Mouse (Mus musculus) CD4-positive, CD25-positive, alpha-beta regulatory T cell, adult 2 months (primary cell): Measurements from ENCODE around the gene Wdr66.

Experiments
- DNase-seq: peaks from one replicate; pipeline ENCODE4 v3.0.0-alpha.2; 2012; ENCODE audit warnings: low read depth, low spot score

The Wdr66 gene

DNA sequence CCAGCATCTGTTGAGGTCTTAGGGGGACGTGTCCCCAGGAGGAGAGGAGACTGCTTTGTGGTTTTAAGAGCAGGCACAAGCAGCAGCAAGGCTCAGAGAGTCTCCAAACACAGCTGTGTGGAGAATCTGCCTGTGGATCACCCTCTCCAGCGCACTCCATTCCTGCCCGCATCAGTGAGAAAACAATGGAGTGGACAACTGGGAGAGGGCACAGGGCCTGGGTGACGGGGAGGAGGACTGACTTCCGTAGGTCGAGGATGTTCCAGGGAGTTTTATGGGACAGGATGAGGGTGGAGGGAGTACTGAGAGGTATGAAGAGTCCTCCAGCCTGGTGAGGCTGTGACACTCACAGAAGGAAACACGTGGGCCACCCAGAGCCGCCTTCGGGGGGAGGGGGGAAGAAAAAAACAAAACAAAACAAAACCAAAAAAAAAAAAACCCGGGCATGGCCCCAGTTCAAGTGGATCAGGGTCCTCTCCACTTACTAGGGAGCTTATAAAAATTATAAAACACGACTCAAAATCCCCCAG lies 62.0 kb downstream of the Wdr66 start:
- peak; percentile 48 for DNase-seq

DNA sequence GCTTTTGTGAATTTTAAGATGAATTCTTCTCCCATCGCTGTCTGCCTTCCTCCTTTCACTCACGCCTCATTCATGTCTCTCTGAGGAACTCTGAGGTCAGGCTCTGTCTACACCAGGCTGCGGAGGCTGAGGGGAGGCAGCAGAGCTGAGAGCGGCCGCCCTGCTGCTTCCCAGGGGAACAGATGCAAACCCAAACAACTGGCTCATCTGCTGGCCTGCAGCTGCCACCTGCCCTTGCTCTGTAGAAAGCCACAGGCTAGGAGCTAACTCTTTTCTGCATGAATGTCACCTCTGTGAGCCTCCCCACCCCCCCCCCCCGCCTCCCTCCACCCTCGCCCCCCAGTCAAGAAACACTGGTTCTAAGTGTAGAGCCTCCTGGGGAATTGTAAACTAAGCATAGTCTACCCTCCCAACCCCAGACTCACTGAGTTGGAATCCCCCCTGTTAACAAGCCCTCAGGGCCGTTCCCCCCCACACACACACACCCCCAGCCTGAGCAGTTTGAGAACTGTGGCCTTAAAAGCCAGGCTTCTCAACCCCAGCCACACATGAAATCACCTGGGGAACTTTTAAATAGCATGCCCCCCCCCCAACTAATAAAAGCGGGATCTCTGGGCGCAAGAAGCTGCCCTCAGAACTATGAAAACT lies 63.4 kb downstream of the Wdr66 start:
- no peak for DNase-seq

DNA sequence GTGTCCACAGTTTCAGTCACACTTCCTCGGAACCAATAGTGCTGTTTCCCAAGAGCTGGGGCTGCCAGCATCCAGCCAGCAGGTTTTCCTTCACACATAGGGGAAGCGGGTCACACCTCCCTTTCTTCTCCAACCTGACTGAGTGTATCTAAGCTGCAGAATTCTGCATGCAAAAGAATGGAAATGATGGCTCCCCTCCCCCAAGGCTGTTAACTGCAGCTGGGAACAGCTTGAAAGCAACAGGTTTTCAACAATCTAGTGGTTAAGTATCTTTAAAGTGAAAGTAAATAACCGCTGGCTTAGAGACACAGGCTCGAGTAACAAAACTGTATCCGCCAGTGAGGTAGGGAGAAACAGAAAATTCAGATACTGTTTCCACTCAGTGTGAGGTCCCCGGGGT lies 66.1 kb downstream of the Wdr66 start:
- peak; percentile 47 for DNase-seq

DNA sequence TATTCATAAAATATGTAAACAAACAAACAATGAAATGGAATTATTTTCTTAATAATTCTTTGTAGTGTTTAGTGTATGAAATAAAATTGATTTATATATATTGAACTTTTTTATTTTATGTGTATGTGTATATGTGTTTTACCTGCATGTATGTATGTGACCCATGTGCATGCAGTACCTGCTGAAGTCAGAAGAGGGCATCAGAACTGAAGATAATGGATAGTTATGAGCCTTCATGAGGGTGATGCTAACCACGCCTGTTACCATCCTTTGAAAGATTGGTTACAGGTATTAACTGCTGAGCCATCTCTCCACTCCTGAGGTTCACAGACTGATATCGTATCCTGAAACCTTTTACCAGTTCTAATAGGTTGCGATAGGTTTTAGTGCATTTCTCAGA lies 68.2 kb downstream of the Wdr66 start:
- peak; percentile 39 for DNase-seq

DNA sequence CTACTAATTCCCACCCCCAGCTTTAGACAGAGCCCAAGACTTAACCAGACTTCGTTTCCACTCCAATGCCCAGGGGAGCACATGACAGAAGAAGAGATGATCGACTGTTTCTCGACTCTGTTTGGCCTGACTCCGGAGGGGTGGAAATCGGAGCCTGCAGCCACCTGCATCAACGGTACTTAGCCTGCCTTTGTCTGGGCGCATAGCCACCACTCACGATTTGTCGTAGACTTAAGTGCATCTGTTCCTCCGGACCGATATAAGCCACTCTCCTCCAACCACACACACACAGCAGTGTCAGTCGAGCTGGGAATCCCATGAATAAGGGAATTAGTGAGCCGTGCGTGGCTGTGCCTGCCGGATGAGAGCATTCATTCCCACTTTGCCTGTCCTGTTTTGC lies 72.3 kb downstream of the Wdr66 start:
- no peak for DNase-seq

DNA sequence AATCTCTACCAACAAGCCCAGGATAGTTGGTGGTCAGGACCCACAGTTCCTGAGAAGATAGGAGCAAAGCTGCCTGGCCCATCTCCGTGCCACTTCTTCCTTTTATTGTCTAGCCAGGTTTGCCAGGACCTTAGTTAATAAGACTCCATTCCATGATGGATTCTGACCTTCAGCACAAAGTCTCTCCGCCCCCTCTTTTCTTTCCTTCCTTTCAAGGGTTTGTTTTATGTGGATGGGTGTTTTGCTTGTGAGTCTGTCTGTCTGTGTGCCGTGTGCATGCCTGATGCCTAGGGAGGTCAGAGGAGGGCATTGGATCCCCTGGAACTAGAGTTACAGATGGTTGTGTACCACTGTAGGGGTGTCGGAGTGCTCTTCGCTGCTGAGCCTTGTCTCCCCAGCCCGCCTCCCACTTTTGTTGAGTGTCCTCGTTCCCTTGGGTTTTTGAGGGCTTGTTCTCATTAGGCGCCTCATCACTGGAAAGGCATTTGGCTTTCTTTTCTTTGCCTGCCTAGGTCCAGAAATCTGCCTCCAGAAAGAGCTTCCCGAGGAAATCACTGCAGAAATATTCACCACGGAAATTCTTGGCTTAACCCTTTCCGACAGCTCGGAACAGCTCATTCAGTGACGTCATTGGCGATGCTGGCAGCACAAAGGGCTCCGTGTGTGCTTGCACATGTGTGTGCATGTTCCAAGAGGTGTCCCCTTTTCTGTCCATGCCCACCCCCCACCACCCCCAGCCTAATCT lies 74.3 kb downstream of the Wdr66 start:
- DNase-seq, result no peak

DNA sequence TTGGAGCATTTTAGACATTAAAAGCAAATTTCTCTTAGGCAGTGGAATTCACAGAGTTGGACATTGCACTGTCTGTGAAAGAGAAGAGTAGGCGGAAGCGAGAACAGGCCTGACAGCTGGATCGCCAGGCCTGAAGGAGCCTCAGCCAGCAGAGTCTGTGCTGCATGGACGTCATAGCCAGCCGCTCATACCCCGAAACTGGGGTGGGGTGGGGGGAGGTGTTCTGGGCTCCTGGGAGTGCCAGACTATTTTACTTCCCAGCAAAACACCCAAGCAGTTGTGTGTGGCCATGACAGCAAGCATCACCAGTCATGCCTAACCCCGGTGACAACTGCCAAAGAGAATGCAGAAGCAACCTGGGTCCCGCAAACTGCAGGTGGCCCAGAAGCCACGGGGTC lies 74.8 kb downstream of the Wdr66 start:
- DNase-seq, result no peak

DNA sequence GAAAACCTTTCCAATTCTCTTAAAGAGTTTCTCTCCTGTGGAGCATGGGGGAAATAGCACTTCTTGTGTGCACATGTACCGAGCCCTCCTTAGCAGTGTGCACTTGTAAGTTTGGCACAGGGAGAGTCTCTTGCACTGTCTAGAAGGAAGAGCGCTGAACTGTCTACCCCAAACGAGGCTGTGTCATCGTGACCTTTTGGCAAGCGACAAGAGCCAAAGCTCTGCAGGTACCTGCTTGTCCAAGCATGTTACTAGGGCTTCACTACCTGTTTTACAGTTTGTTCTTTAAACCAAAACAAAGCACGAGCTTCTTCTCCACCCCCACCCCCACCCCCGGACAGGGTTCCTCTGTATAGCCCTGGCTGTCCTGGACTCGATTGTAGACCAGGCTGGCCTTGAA lies 75.8 kb downstream of the Wdr66 start:
- no peak for DNase-seq

DNA sequence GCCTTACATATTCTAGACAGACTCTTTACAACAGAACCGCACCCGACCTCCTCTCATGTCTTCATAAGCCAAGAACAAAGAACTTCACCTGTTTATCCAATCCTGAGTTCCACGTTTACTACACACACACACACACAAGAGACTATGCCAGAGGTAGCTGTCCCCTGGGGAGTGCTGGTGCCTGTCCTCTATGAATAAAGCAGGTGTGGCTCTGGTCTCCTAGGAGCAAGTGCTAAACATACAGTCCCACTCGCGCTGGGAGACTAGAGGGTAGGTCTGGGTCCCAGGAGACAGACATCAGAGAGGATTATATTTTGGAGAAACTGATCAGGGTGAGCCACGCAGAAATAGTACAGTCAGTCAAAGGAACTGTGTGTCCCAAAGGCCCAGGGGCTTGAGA lies 81.7 kb downstream of the Wdr66 start:
- DNase-seq, result no peak

DNA sequence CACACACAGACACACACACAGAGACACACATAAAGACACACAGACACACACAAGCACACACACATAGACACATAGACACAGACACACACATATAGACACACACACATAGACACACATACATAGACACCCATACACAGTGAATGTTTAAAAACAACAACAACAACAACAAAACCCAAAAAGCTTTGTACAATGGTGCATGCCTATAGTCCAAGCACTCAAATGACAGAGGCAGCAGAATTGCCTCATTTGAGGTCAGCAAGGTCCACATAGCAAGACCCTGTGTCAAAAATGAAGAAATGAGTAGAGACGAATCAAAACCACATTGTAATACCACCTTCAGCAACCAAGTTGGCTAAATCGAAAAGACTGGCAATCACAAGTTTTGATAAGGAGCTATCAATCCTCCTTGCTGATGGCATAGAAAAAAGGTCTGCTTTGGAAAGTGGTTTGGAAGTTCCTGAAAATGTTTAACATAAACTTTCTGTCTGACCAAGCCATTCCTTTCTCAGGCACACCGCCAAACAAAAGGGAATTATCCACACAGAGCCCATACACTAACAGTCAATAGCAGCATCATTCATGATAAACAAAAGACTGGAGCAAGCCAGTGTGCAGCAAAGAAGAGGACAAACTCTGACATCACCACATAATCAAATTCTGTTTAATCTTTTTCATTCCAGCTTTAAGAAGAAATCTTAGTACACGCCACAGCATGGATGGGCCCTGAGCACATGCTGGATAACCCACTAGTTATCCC lies 84.5 kb downstream of the Wdr66 start:
- DNase-seq, result no peak

DNA sequence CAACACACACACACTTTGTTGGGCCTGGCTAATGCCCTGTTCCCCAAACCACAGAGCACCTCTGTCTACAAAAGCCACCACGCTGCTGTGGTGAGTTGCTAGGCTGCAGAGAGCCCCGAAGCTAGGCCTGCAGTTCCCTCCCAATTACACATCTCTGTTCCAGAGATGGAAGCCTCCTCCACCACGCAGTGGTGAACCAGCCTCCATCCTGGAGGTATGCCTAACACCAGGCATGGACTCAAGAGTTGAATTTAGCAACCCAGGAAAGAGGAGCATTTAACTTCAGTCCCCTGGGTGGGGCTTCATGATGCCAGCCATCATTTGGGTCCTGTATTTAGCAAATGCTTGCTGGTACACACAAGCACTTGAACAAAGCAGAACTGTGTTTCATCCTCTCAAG lies 86.6 kb downstream of the Wdr66 start:
- no peak for DNase-seq

DNA sequence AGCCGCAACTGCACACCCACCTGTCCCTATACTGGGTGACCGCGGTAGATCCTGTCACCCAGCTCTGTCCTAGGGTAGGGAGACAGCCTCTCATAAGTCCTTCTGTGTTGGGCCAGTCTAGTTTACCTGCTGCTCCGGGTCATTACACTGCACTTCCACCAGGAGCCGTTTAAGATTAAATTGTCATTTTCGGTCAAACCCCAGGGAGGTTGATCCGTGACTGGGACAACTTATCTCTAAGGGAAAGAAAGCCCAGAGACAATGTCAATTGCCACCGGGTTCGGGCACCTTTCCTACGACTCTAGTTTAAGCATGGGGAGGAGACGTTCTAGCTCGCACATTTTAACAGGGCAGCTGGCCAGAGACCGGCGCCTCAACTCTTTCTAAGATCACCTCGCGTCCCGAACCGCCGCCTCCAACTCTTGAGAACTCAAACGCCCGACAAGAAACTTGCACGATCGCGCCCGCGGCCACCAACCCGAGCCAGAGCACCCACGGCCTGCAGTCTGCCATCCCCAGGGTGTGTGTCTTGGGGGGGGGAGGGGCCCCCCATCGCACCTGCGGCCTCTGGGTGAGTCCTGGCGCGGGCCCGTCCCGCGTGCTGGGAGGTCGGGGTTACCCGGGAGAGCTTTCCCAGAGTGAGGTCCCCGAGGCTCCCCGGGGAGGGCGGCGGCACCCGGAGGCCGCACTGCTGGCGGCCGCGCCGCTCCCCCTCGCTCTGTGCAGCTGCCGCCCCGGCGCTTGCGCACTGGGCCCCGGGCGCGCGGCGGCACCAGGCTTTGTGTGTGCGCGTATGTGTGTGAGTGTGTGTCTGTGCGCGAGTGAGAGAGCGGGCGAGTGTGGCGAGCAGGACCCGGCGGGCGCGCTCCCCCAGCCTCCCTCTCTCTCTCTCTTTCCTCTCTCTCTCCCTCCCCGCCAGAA lies 92.1 kb downstream of the Wdr66 start, which contains the start of gene Bcl7a:
Bcl7a (plus strand) TSS at position 128 of the 921 bp plus-strand sequence.
- DNase-seq, result peak; percentile 95

DNA sequence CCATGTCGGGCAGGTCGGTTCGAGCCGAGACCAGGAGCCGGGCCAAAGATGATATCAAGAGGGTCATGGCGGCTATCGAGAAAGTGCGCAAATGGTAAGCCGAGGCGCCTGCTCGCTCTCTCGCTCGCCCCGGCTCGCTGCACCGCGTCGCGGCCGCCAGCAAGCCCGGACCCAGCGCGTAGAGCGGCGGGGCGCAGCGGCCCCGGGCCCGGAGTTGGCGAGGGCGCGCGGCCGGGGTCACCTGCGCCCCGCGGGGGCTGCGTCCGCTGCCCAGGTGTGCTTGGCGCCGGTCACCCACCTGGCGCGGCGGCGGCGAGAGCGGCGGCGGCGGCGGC lies 92.7 kb downstream of the Wdr66 start:
- no peak for DNase-seq

DNA sequence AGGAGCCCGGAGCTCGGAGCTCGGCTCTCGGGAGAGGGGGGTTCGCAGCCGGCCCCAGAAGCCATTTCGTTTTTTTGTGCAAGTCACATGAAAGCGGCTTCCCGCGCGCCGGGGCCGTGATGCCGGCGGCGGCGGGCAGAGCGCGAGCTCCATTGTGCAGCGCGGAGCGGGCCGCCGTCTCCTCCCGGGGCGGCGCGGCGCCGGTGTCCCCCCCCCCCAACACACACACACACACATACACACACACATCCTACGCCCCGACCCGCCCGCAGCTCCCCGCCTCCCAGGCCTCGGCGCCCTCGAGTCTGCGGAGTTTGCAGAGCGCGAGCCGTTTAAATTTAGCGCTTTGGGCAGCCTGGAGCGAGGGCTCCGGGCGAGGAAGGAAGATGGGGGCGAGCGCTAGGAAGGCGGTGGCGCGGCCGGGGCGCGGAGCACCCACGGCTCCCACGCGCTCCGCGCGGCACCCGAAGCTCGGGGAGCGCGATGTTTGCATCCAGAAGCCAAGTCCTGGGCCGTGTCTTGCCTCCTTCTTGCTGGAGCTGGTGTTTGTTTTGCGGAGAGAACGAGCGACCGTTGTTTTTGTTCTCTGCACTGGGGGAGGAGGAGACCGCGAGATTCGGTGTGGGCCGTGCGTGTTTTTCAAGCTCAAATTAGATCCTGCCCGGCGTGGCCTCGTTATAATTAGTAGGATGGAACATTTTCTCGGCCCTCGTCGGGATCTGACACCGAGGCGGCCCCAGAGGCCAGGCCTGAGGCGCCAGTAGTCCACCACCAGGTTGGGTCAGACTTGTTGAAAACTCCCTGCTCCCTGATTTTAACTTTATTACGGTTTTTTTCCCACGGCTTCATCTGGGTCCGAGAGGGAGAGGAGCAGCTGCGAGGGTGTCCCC lies 93.3 kb downstream of the Wdr66 start:
- DNase-seq, result peak; percentile 71

DNA sequence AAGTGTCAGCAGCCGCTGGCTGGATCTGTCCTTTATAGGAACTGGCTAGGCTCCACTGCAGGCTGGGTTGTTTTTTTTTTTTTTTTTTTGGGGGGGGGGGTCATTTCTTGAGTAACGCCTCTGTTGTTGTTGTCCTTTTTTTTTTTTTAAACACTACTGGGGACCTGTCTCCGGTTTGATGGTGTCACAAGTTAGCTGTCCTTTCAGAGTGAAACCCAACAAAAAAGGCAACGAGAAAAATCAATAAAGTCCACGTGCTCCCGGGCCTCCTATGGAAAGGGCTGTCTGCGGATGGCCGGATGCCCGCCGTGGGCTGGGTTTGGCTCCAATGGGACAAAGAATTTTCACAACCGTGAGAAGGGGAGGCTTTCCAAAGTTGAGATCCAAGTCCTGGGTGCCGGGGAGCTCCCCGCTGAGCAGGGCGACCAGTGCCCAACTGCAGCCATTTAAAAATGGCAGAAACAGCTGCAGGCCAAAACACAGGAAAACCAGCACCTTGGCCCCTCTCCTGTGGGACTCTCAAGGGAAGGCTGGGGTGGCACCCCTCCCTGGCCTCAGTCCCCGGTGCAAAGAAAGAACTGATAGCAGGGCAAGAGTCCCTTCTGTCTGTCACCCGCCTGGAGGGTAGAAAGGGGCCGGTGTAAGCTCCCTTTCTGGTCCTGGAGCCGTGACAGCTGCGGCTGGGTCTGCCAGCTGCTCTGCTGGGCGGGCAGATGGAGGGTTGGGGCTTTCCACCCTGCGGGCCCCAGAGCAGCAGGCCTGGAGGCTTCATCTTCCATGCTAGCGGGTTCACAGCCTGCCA lies 94.2 kb downstream of the Wdr66 start:
- DNase-seq, result peak; percentile 41

DNA sequence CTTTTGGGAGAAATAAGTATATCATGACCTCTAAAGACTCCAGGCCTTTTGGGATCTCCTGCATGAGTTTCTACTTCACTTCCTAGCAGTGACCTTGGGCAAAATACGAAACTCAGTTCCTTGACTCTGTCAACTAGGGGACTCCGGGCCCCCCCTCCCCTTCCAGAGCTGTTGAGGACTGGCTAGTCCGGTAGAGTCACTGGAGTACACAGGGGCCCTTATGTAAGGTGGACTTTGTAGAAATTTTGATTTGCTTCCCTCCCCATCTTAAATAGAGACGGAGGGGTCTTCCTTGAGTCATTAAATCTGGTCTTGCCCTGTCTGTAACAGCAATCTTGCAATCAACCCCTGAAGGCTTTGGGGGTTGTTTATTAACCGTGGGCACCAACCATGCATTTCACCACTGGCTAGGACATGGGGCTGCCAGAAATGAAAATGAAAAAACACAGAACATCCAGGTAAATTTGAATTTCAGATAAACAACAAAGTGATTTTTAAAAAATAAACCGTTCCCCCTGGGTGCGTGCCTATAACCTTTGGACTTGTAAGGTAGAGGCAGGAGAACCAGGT lies 94.9 kb downstream of the Wdr66 start:
- no peak for DNase-seq

DNA sequence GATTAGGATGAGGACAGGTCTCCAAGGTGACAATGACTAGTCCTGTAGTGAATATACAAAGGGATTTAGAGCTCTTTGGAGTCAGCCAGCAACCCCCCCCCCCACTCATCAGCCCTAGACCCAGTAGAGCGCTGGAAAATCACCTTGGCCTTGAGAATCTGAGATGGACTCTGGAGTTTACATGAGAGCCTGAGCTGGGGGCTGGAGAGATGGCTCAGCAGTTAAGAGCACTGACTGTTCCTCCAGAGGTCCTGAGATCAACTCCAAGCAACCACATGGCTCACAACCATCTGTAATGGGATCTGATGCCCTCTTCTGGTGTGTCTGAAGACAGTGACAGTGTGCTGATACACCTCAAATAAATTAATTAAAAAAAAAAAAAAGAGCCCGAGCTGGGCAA lies 96.1 kb downstream of the Wdr66 start:
- DNase-seq, result no peak

DNA sequence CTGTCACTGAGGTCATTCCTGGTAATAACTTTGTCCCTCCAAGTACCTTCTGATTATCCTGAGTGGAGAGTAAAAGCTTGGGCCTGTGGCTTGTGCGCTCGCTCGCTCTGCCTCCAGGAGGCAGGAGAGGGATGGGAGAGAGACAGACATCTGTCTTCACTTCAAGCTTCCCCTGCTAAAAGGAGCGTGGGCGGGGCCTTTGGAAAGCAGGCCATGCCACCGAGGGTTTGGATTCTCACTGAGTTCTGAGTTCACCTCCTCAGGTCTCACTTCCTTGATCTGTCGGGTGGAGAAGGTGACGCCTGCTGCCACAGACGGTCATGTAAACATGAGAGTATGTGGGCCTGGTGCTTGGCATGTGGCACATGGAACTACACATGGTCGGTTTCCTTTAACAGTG lies 98.5 kb downstream of the Wdr66 start:
- DNase-seq, result peak; percentile 7

DNA sequence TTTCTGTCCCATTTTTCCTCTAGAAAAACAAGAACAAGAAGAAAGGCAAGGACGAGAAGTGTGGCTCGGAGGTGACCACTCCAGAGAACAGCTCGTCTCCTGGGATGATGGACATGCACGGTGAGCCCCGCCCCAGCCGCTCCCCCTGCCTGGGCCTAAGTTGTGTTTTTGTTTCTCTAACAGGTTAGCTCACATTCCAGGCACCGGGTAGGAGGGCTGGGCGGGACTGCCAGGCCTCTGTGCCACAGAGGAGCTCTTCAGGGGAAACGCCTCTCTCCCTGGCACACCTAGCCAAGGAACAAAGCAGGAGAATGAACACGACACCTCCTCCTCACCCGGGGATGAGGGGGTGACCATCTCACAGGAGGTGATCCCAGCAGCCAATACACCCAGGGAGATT lies 104.0 kb downstream of the Wdr66 start:
- DNase-seq, result no peak
